Mouse (Mus musculus) heart, embryonic 16.5 days (tissue): Measurements from ENCODE around the gene Iars2. TPM values are rescaled to one million over a fixed set of nuclear protein-coding genes. Genes with fewer than 3 reads are reported as not detected.
"Not testable (repeated sequence)": the region's sequence is repeated elsewhere in the genome, so short reads cannot be mapped to it uniquely, and the experiment has no call there.

ENCODE experiments used
- ATAC-seq: fragments of 200-750 bp; cut with Nextera tagmentation; replicated peaks from 2 replicates; pipeline ENCODE4 v1.8.0; 2017; ENCODE audit warnings: moderate number of reproducible peaks; ENCODE audit not compliant: insufficient read depth, low FRiP score; ENCODE audit errors: extremely low read depth
- H3K27ac ChIP-seq: fragments of 300-500 bp; sonication (generic); 2 replicates; pipeline ENCODE4 v1.5.1; 2014; ENCODE audit warnings: mild to moderate bottlenecking, low read length, control low read depth, moderate library complexity
- H3K27me3 ChIP-seq: fragments of 300-500 bp; sonication (generic); 2 replicates; pipeline ENCODE4 v1.6.1; 2014; ENCODE audit warnings: low read length, mixed read lengths; ENCODE audit not compliant: control insufficient read depth, insufficient read depth
- H3K36me3 ChIP-seq: fragments of 300-500 bp; sonication (generic); 2 replicates; pipeline ENCODE4 v1.6.1; 2014; ENCODE audit not compliant: control insufficient read depth, insufficient read depth
- H3K4me1 ChIP-seq: fragments of 300-500 bp; sonication (generic); 2 replicates; pipeline ENCODE4 v1.6.1; 2014; ENCODE audit warnings: low read length, mixed read lengths; ENCODE audit not compliant: control insufficient read depth, insufficient read depth
- H3K4me2 ChIP-seq: fragments of 300-500 bp; sonication (generic); 2 replicates; pipeline ENCODE4 v1.6.1; 2014; ENCODE audit warnings: low read depth, mild to moderate bottlenecking, control low read depth, low read length
- H3K4me3 ChIP-seq: fragments of 300-500 bp; sonication (generic); 2 replicates; pipeline ENCODE4 v1.5.1; 2014; ENCODE audit warnings: mild to moderate bottlenecking, control low read depth, low read length
- H3K9ac ChIP-seq: fragments of 300-500 bp; sonication (generic); 2 replicates; pipeline ENCODE4 v1.6.1; 2014; ENCODE audit warnings: low read length, control low read depth
- H3K9me3 ChIP-seq: fragments of 300-500 bp; sonication (generic); replicated peaks from 2 replicates; pipeline ENCODE4 v1.6.1; 2016; ENCODE audit warnings: low read length; ENCODE audit not compliant: control insufficient read depth
- WGBS: fragments of 180-500 bp; shearing (Covaris S2); extraction: QIAGEN DNeasy Blood & Tissue Kit; methylation state at CpG from one replicate; pipeline ENCODE4 v1.1.7; 2014; 5-methylcytosine and 5-hydroxymethylcytosine counted together
- polyA plus RNA-seq: library from polyadenylated mRNA; unstranded; fragments of >200 nt; fragmentation: Nextera tagmentation; extraction: Ambion mirVana; gene quantifications from 2 replicates; pipeline ENCODE4 v1.2.1, GENCODE M21; 2015

Gene Iars2
- polyA plus RNA-seq, 1 experiment from 2014 or later, result 42.6 TPM

DNA sequence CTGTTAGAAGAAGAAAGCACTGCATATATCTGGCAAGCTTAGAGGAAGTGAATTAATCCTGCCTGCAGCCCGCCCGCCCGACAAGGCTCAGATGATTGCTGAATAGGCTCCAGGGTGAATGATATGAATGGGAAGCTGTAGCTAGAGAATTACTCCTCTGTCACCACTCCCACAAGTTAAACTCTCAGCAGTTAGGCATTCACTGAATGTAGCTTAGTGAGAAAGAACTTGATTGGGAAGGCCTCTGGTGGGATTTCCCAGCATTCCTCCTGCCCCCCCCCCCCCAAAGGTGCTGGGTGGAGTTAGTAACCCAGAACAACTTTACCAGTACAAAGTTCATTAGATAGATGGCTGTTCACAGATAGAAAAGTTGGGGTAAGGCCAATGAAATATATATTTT is 7.3 kb upstream of the Iars2 start:
- 43% methylated on average over 3 of the region's 3 CpGs for WGBS
- Histone ChIP-seq H3K4me2 (no peak overlapping the region), H3K27ac (no peak overlapping the region; the same call in 1 of the 2 replicates), H3K9me3 (no peaks in the 10 kb centered on the region), H3K36me3 (peaks cover 9% of the 10 kb centered on the region), H3K9ac (no peak overlapping the region), H3K4me3 (no peak overlapping the region), H3K4me1 (peaks cover 20% of the 10 kb centered on the region), H3K27me3 (no peaks in the 10 kb centered on the region)
- no peak for ATAC-seq

DNA sequence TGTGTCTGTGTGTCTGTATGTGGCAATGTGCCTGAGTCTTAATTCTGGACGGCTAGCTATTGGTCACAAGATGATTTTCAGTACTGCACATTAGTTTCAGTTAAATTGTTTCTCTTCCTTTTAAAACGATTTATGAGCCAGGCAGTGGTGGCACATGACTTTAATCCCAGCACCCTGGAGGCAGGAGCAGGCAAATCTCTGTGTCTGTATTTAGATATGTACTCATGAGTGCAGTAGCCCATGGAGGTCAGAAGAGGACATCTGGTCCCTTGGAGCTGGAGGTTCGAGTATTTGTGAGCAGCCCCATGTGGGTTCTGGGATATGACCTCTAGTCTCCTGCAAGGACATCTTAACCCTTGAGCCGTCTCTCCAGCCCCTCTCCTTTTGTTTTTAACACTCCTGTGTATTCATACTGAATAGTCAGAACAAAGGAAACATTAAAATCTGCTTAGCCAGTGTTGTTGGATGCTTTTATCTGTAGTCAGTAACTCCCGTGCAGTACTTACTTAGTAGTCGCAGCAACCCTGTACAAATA is 6.1 kb upstream of the Iars2 start:
- Histone ChIP-seq H3K27ac (no peak overlapping the region), H3K4me1 (peaks cover 20% of the 10 kb centered on the region), H3K9me3 (no peaks in the 10 kb centered on the region), H3K4me2 (no peak overlapping the region), H3K27me3 (no peaks in the 10 kb centered on the region), H3K9ac (no peak overlapping the region), H3K4me3 (no peak overlapping the region), H3K36me3 (peaks cover 4% of the 10 kb centered on the region; the same call in 1 of the 2 replicates)
- WGBS, result 65% methylated on average over 6 of the region's 6 CpGs
- ATAC-seq, result no peak

DNA sequence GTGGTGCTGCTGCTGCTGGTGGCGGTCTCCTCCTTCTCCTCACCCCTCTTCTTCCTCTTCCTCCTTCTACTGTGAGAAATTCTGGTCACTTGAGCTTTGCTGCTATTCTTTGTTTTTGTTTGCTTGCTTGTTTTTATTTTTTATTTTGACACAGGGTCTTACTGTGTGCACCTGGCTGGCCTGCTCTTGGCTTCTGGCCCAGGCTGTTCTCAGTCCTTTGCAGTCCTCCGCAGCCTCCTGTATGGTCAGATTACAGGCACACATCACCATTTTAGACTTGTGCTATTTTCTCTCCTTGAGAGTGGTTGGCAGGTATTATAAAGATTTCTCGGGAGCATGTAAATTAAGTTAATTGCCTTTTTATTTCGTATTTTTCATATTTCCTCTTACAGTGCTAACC is 4.9 kb upstream of the Iars2 start:
- Histone ChIP-seq H3K27me3 (no peaks in the 10 kb centered on the region), H3K9ac (no peak overlapping the region), H3K4me3 (no peak overlapping the region), H3K27ac (no peak overlapping the region), H3K4me1 (peaks cover 24% of the 10 kb centered on the region), H3K4me2 (no peak overlapping the region), H3K9me3 (no peaks in the 10 kb centered on the region), H3K36me3 (no peaks in the 10 kb centered on the region; the same call in 1 of the 2 replicates)
- ATAC-seq, result no peak
- 78% methylated on average over 4 of the region's 4 CpGs for WGBS

DNA sequence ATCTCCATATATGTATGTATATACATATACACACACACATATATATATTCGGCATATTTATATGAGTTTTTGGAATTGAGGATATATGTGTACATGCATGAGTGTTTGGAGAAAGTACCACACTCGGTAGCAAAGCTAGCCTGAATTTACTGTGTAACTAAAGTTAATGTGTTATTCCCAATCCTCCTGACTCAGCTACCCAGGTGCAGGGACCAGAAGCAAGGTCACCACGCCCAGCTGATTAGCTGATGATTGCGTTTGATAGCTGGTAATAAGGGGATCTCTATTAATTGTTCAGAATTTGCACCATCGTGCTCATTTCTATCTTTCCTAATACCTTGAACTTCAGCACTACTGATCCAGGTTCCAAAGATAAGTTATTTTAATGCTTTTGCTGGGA is 4.5 kb upstream of the Iars2 start:
- H3K27ac ChIP-seq, result no peak overlapping the region
- 83% methylated on average over 5 of the region's 5 CpGs for WGBS
- H3K4me2 ChIP-seq, result no peak overlapping the region
- ATAC-seq, result no peak
- H3K9me3 ChIP-seq, result no peaks in the 10 kb centered on the region
- no peaks in the 10 kb centered on the region; the same call in 1 of the 2 replicates for H3K36me3 ChIP-seq
- H3K9ac ChIP-seq, result no peak overlapping the region
- H3K27me3 ChIP-seq, result no peaks in the 10 kb centered on the region
- peaks cover 24% of the 10 kb centered on the region for H3K4me1 ChIP-seq
- H3K4me3 ChIP-seq, result no peak overlapping the region

DNA sequence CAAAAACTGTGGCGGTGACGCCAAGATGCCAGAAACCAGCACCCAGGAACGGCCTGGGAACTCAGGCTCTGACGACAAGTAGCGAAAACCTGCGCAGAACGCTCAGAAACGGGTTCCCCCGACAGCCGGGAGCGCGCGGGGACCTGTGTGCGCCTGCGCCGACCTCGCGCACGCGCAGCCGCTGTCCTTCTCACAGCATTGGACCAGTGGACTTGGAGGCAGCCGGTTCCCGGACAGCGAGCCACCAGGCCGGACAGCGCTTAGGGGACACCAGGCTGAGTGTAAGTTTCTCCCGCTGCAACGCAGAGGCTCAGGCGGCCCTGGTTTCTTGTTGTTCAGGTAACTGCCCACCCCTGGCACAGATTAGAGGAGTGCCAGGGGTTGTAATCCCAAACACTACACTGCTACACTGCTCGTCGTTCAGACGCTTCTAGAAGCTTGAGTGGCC is 2.8 kb upstream of the Iars2 start, which contains the start of gene Bpnt1:
Gene Bpnt1 (plus strand): TSS at position 167 of the 448 bp plus-strand sequence.
- Histone ChIP-seq H3K9ac (peak within 1 kb of the TSS; percentile 74), H3K27me3 (no peaks in the 10 kb centered on the region), H3K4me3 (peak within 1 kb of the TSS; percentile 60), H3K4me1 (peaks cover 28% of the 10 kb centered on the region), H3K4me2 (peak within 1 kb of the TSS; percentile 76), H3K27ac (peak within 1 kb of the TSS; percentile 91), H3K36me3 (no peaks in the 10 kb centered on the region), H3K9me3 (no peaks in the 10 kb centered on the region)
- ATAC-seq, result peak; percentile 77
- under 1% methylated on average over 32 of the region's 32 CpGs for WGBS

DNA sequence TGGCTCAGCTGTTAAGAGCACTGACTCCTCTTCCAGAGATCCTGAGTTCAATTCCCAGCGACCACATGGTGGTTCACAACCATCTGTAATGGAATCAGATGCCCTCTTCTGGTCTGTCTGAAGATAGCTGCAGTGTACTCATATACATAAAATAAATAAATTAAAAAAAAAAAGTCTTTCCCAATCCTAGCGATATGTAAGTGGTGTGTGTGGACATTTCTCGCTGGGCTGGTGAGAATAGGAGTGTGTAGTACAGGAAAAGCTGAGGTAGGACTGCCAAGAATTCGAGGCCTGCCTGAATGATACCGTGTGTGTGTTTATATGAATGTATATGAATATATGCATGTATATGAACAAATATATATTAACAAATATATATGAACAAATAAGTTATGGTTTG is 2.2 kb upstream of the Iars2 start:
- Histone ChIP-seq H3K9ac (0 out of 2 replicates have a peak overlapping the region, but pooled peaks have one; percentile 74), H3K27me3 (no peaks in the 10 kb centered on the region), H3K9me3 (no peaks in the 10 kb centered on the region), H3K4me1 (peaks cover 28% of the 10 kb centered on the region), H3K4me3 (peak overlapping the region; percentile 60), H3K27ac (no peak overlapping the region; the same call in 1 of the 2 replicates), H3K36me3 (no peaks in the 10 kb centered on the region), H3K4me2 (peak overlapping the region; percentile 76)
- ATAC-seq, result no peak
- WGBS, result 52% methylated on average over 5 of the region's 5 CpGs

DNA sequence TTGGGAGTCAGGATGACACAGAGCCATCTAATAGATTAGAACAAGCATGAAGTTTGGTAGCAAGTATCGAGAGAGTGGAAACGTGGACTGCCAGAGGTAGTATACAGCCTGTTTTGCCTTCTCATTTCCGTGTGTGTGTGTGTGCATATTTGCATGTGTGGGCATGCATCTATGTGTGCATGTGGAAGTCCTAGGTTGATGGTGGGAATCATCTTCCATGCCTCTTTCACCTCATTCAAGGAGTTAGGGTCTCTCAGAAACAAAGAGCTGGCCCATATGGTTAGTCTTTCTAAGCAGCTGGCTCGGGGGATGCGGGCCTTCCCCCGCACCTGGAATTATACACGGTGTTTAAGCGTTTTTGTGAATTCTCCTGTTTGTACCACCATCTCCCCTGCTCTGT is 655 bp upstream of the Iars2 start:
- no peaks in the 10 kb centered on the region for H3K9me3 ChIP-seq
- no peak overlapping the region for H3K4me3 ChIP-seq
- H3K27me3 ChIP-seq, result no peaks in the 10 kb centered on the region
- H3K4me1 ChIP-seq, result peaks cover 26% of the 10 kb centered on the region
- H3K9ac ChIP-seq, result no peak overlapping the region
- no peak overlapping the region; the same call in 1 of the 2 replicates for H3K4me2 ChIP-seq
- 92% methylated on average over 8 of the region's 8 CpGs for WGBS
- H3K36me3 ChIP-seq, result peaks cover 11% of the 10 kb centered on the region
- ATAC-seq, result no peak
- no peak overlapping the region for H3K27ac ChIP-seq

DNA sequence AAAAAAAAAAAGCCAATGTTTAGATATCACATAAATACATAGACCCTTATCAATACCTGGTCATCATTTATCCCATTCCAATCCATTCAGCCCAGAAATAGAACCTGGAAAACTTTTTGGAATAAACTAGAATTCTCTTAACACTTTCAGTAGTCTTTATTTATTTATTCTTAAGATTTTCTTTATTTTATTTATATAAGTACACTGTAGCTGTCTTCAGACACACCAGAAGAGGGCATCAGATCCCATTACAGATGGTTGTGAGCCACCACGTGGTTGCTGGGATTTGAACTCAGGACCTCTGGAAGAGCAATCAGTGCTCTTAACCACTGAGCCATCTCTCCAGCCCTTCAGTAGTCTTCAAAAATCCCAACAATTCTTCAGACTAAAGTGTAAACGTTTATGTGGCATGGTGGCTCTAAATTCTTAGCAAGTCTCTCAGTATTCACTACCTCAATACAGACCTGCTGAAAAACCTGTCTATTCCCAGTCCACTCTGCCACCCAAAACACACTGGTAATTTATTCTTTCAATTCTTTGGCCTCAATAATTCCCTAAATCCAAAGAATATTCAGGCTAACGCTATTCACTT is 1.3 kb downstream of the Iars2 start:
- WGBS, result 54% methylated on average over 3 of the region's 3 CpGs
- ATAC-seq, H3K9me3 ChIP-seq, H3K27me3 ChIP-seq, H3K27ac ChIP-seq: not testable (repeated sequence)
- Histone ChIP-seq H3K4me2 (peak overlapping the region; percentile 83), H3K9ac (peak overlapping the region; percentile 98; the same call in 1 of the 2 replicates), H3K36me3 (peaks cover 23% of the 10 kb centered on the region), H3K4me3 (peak overlapping the region; percentile 98), H3K4me1 (peaks cover 13% of the 10 kb centered on the region)

DNA sequence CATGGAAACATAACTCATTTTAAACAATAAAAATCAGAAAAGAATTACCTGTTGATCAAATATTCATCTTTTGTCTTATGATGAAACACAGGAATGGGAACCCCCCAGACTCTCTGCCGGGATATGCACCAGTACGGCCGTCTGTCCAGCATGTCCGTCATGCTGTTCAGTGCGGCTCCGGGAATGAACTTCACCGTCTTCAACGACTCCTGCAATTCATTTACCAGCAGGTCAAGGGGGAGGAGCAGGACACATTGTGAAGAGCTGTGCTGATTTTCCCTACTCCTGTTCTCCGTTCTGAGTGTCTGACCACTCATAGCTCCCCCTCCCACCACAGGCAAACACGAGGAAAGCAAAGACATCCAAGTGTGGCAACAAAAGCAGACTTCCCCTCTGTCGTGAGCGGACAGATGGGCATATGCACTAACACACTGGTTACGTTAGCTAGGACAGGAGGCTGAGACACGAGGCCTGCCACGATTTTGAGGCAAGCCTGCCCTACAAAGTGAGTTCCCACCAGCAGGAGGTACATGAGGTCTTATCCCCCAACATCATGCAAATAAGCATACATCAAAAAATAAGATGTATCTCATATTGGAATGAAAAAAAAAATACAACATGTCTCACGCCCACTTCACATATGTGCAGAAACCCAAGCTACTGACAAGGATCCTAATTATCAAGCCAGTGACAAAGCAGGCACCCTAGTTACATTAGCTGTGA is 13.2 kb downstream of the Iars2 start:
- no peak overlapping the region for H3K9ac ChIP-seq
- H3K27me3 ChIP-seq, result no peaks in the 10 kb centered on the region
- peaks cover 51% of the 10 kb centered on the region for H3K36me3 ChIP-seq
- 90% methylated on average over 16 of the region's 16 CpGs for whole genome bisulfite sequencing
- H3K27ac ChIP-seq, result no peak overlapping the region
- H3K4me1 ChIP-seq, result peaks cover 11% of the 10 kb centered on the region
- H3K4me3 ChIP-seq, result no peak overlapping the region
- ATAC-seq, result no peak
- no peaks in the 10 kb centered on the region for H3K9me3 ChIP-seq
- H3K4me2 ChIP-seq, result no peak overlapping the region
